Mouse (Mus musculus) bone marrow, adult 2 months (tissue): ENCODE results near the gene Lyg2.

Experiments
- CTCF ChIP-seq: fragments of 200-500 bp; IDR thresholded peaks from 2 replicates; pipeline ENCODE4 v1.5.1; 2011; ENCODE audit warnings: low read length, control low read depth; ENCODE audit not compliant: control insufficient read depth, insufficient read depth
- POLR2A ChIP-seq: fragments of 200-500 bp; IDR thresholded peaks from 2 replicates; pipeline ENCODE4 v1.6.1; 2011; ENCODE audit warnings: low read depth, mild to moderate bottlenecking, control low read depth, low read length, borderline replicate concordance; ENCODE audit not compliant: control insufficient read depth

- TF ChIP-seq CTCF, result no peak
- no peak for TF ChIP-seq POLR2A
These were observed 24.9 kb downstream of the Lyg2 start for GRCm38 (mm10) chr1:37891400-37891799.
